In genomic region chr19:25271591-25271990, GRCm38 (mm10) we compare ENCODE assay signal across 28 mouse cellular contexts. TPM values are rescaled to one million over a fixed set of nuclear protein-coding genes. Genes with fewer than 3 reads are reported as not detected.
DNase-seq lines count a peak whose midpoint lies in the region; ATAC-seq and TF ChIP-seq lines count a peak whose summit lies in the region.
"Had no signal": no experiment of that assay in that cellular context is flagged by ENCODE, and none has a peak within 500 bp of the region (broad histone marks: within the 10 kb centered on the region; RNA-seq: fewer than 3 reads in every experiment).

No protein-coding gene starts in this region.

- no peaks in the 10 kb centered on the region for H3K79me2 ChIP-seq in liver, adult 2 months (ENCODE audit: control insufficient read depth, insufficient read depth, low read length)

- peaks cover 45% of the 10 kb centered on the region for H3K4me1 ChIP-seq in heart, embryonic 10.5 days
- H3K4me1 ChIP-seq in hindbrain, embryonic 10.5 days (replicated peaks) = peaks cover 30% of the 10 kb centered on the region
- H3K4me1 ChIP-seq in hindbrain, embryonic 13.5 days (replicated peaks) = peaks cover 16% of the 10 kb centered on the region
- H3K4me1 ChIP-seq in liver, adult 2 months (ENCODE audit: control insufficient read depth, insufficient read depth, low read length) = no peaks in the 10 kb centered on the region
- H3K4me1 ChIP-seq: liver, embryonic 12.5 days; midbrain, embryonic 12.5 days; neural tube, embryonic 12.5 days had no signal

- 35% methylated on average over 9 of the region's 9 CpGs for WGBS in heart, embryonic 10.5 days
- WGBS in hindbrain, embryonic 10.5 days = 56% methylated on average over 9 of the region's 9 CpGs
- WGBS in hindbrain, embryonic 13.5 days = 56% methylated on average over 9 of the region's 9 CpGs
- 79% methylated on average over 9 of the region's 9 CpGs for WGBS in liver, adult 2 months

- intact Hi-C loops in heart, postnatal 36 days (cut with DNase I) = no loop called here

- ATAC-seq in hindbrain, embryonic 13.5 days (ENCODE audit: low FRiP score) = no peak
- no peak for ATAC-seq in inflammation-experienced regulatory T-cells, adult 6 months
- ATAC-seq: forebrain, postnatal 0 days; liver, embryonic 12.5 days; liver, postnatal 0 days; Patski had no signal

- peaks cover 6% of the 10 kb centered on the region; the same call in 1 of the 2 replicates for H3K36me3 ChIP-seq in heart, embryonic 10.5 days
- H3K36me3 ChIP-seq in hindbrain, embryonic 10.5 days = peaks cover 13% of the 10 kb centered on the region; the same call in 1 of the 2 replicates
- H3K36me3 ChIP-seq in hindbrain, embryonic 13.5 days = no peaks in the 10 kb centered on the region
- H3K36me3 ChIP-seq in liver, adult 2 months (ENCODE audit: control insufficient read depth, insufficient read depth, low read length) = no peaks in the 10 kb centered on the region
- H3K36me3 ChIP-seq: embryonic facial prominence, embryonic 15.5 days; forebrain, embryonic 12.5 days; hindbrain, embryonic 15.5 days; limb, embryonic 12.5 days; liver, embryonic 12.5 days; midbrain, embryonic 12.5 days; neural tube, embryonic 12.5 days had no signal

- H3K4me2 ChIP-seq in hindbrain, embryonic 13.5 days = no peak overlapping the region
- H3K4me2 ChIP-seq: embryonic facial prominence, embryonic 15.5 days; forebrain, embryonic 12.5 days; hindbrain, embryonic 15.5 days; limb, embryonic 12.5 days; liver, embryonic 12.5 days; midbrain, embryonic 12.5 days; neural tube, embryonic 12.5 days had no signal

- no peak for TF ChIP-seq POLR2A in liver, adult 2 months (IDR thresholded peaks at IDR 0.05; ENCODE audit: extremely low read depth, insufficient read depth, low read length)

- no peak overlapping the region for H3K4me3 ChIP-seq in heart, embryonic 10.5 days
- no peak overlapping the region for H3K4me3 ChIP-seq in hindbrain, embryonic 10.5 days
- no peak overlapping the region for H3K4me3 ChIP-seq in hindbrain, embryonic 13.5 days
- no peak overlapping the region for H3K4me3 ChIP-seq in liver, adult 2 months (ENCODE audit: insufficient read depth, low read depth, low read length)
- H3K4me3 ChIP-seq: embryonic facial prominence, embryonic 15.5 days; forebrain, embryonic 12.5 days; hindbrain, embryonic 15.5 days; limb, embryonic 12.5 days; liver, embryonic 12.5 days; midbrain, embryonic 12.5 days; myocyte; neural tube, embryonic 12.5 days had no signal

- no peak for TF ChIP-seq CTCF in liver, adult 2 months (IDR thresholded peaks at IDR 0.05; ENCODE audit: low read depth, low read length)

- no peak for DNase-seq in heart, embryonic 10.5 days (ENCODE audit: low spot score)
- DNase-seq in heart, postnatal 36 days = no peak
- DNase-seq in hindbrain, embryonic 10.5 days (ENCODE audit: low spot score) = no peak
- DNase-seq in liver, adult 2 months (ENCODE audit: extremely low read depth, low read depth, low spot score) = peak; percentile 37
- no peak for DNase-seq in liver
- DNase-seq: adrenal gland, postnatal 25 days; cerebellum, adult 11-12 months; cerebellum, adult 9-11 months; forebrain, postnatal 0 days; heart, postnatal 4 days; liver, postnatal 0 days; lung, postnatal 36 days; right cerebral cortex, postnatal 4 days; thymus, postnatal 4 days had no signal

- no peak overlapping the region for H3K9ac ChIP-seq in hindbrain, embryonic 13.5 days
- H3K9ac ChIP-seq in liver, adult 2 months (ENCODE audit: low read depth, low read length) = no peak overlapping the region
- H3K9ac ChIP-seq: embryonic facial prominence, embryonic 15.5 days; forebrain, embryonic 12.5 days; forebrain, postnatal 0 days; hindbrain, embryonic 15.5 days; limb, embryonic 12.5 days; liver, embryonic 12.5 days; liver, postnatal 0 days; midbrain, embryonic 12.5 days; neural tube, embryonic 12.5 days had no signal

- H3K27me3 ChIP-seq in heart, embryonic 10.5 days (ENCODE audit: insufficient read depth, poor library complexity, severe bottlenecking) = no peaks in the 10 kb centered on the region
- no peaks in the 10 kb centered on the region for H3K27me3 ChIP-seq in hindbrain, embryonic 10.5 days (ENCODE audit: insufficient read depth, poor library complexity, severe bottlenecking)
- no peaks in the 10 kb centered on the region for H3K27me3 ChIP-seq in hindbrain, embryonic 13.5 days
- H3K27me3 ChIP-seq in liver, adult 2 months (ENCODE audit: control insufficient read depth, insufficient read depth, low read length) = no peaks in the 10 kb centered on the region
- H3K27me3 ChIP-seq: embryonic facial prominence, embryonic 15.5 days; hindbrain, embryonic 15.5 days; limb, embryonic 12.5 days; neural tube, embryonic 12.5 days; Patski had no signal

- H3K9me3 ChIP-seq in heart, embryonic 10.5 days = no peaks in the 10 kb centered on the region
- 0 out of 2 replicates have a peak, but pooled peaks cover 5% of the 10 kb centered on the region for H3K9me3 ChIP-seq in hindbrain, embryonic 10.5 days
- H3K9me3 ChIP-seq in hindbrain, embryonic 13.5 days = no peaks in the 10 kb centered on the region
- H3K9me3 ChIP-seq: embryonic facial prominence, embryonic 15.5 days; forebrain, embryonic 12.5 days; hindbrain, embryonic 15.5 days; limb, embryonic 12.5 days; liver, embryonic 12.5 days; midbrain, embryonic 12.5 days had no signal

- peak overlapping the region; percentile 86 for H3K27ac ChIP-seq in heart, embryonic 10.5 days
- peak overlapping the region; percentile 12; the same call in 1 of the 2 replicates for H3K27ac ChIP-seq in hindbrain, embryonic 10.5 days
- no peak overlapping the region for H3K27ac ChIP-seq in hindbrain, embryonic 13.5 days
- H3K27ac ChIP-seq in liver, adult 2 months (replicated peaks; ENCODE audit: insufficient read depth, low read depth, low read length) = no peak overlapping the region
- H3K27ac ChIP-seq: embryonic facial prominence, embryonic 15.5 days; forebrain, embryonic 12.5 days; hindbrain, embryonic 15.5 days; kidney, postnatal 0 days; liver, embryonic 12.5 days; midbrain, embryonic 12.5 days; neural tube, embryonic 12.5 days had no signal

RNA-seq across cellular contexts. Expression of gene Kank1, which starts 34.8 kb away (rescaled TPM):
- polyA plus RNA-seq in heart, embryonic 10.5 days (2016; fragmentation: Nextera tagmentation; extraction: Ambion mirVana) = 49.2 and 69.8 TPM in 2 replicates
- 10 to 100 TPM; 38.6 to 44.7 TPM for total RNA-seq in heart, postnatal 36 days (2021)
- 18.4 and 20.6 TPM in 2 replicates for polyA plus RNA-seq in hindbrain, embryonic 10.5 days (2016; fragmentation: Nextera tagmentation; extraction: Ambion mirVana)
- polyA plus RNA-seq in hindbrain, embryonic 13.5 days (2015; fragmentation: Nextera tagmentation; extraction: Ambion mirVana) = 9.2 and 10.2 TPM in 2 replicates
- 33.6 and 37.7 TPM in 2 replicates for total RNA-seq in liver, adult 2 months (2014; rRNA removed)
- polyA plus RNA-seq in liver, adult 2 months (2012; rRNA removed) = 31.7 and 32.5 TPM in 2 replicates
- not detected for polyA plus RNA-seq in inflammation-experienced regulatory T-cells, adult 6 months (2017; shearing (Covaris generic))
- total RNA-seq: megakaryocyte, adult 5-6 weeks; MEL had no signal

Comparison
In these comparisons a context has a peak if more than half of its experiments do, and no peak if none do; other contexts are left out.
1. H3K27ac ChIP-seq: peak in heart, embryonic 10.5 days (single experiment) and hindbrain, embryonic 10.5 days (single experiment); none in hindbrain, embryonic 13.5 days (single experiment) and liver, adult 2 months (single experiment).